Mouse (Mus musculus): ENCODE data around the gene Brsk2. TPM values are rescaled to one million over a fixed set of nuclear protein-coding genes. Genes with fewer than 3 reads are reported as not detected.

The Brsk2 gene
- total RNA-seq, 1 experiment: 2.9 TPM

DNA sequence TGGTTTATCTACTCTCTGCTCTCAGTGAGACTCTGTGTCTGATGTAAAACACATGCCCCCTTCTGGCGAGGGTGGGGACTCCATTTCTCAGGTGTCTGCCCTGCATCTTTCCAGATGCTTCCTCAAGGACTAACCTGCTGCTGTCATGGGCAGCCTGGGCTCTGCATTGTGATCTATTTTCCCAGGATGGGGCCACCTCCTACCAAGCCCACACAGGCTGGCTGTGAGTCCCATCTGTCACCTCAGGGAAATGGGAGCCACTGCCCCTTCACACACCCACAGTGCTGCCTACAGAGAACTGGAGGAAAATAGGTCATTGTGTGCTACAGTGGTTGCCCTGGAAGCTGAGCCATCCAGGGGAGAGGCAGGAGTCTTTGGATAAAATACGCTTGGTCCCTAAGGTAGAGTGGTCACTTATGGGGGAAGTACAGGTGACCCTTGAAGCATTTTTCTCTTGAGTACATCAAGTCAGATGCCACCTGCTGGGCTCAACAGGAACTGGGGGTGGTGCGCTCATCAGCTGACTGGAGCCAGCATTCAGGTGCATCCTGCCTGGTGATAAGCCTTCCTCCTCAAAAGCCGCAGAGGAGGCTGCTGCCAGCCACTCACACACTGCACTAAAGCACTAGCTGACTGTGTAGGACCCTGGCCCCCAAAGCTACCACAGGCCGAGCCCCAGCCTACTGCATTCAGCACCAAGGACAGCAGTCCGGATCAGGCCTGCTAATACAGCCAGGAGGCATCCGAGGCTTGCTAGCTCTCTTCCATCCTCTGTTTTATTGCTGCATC lies 23.5 kb downstream of the Brsk2 start:
- Histone ChIP-seq H3K9ac (ENCODE audit: insufficient read depth, low read depth, low read length, poor library complexity, severe bottlenecking) (no peak overlapping the region), H3K36me3 (ENCODE audit: control insufficient read depth, insufficient read depth, low read length, poor library complexity, severe bottlenecking) (no peaks in the 10 kb centered on the region), H3K4me3 (ENCODE audit: insufficient read depth in 1 of 2, low read depth in 1 of 2, low read length in 2 of 2, poor library complexity in 1 of 2, severe bottlenecking in 1 of 2) (no peak overlapping the region), H3K9me3 (ENCODE audit: control insufficient read depth, insufficient read depth, low read depth, low read length) (no peaks in the 10 kb centered on the region), H3K4me1 (ENCODE audit: control insufficient read depth in 2 of 2, insufficient read depth in 2 of 2, low read length in 2 of 2, poor library complexity in 1 of 2) (no peaks in the 10 kb centered on the region), H3K27ac (ENCODE audit: insufficient read depth, low read depth, low read length, poor library complexity, severe bottlenecking) (no peak overlapping the region)
- in situ Hi-C loops (cut with MboI; ENCODE audit: low sequenced_read_pairs in 2 of 2, unreplicated experiment in 2 of 2): no loop called here
- no peak for DNase-seq (ENCODE audit: low read depth, low spot score)
- no peak for TF ChIP-seq ZNF384 (IDR thresholded peaks at IDR 0.05; ENCODE audit: low read depth, low read length)
- TF ChIP-seq CHD2 (IDR thresholded peaks at IDR 0.05; ENCODE audit: low read depth, low read length): no peak
- TF ChIP-seq MAFK (IDR thresholded peaks at IDR 0.05; ENCODE audit: insufficient read depth, low read depth, low read length): no peak
- TF ChIP-seq HCFC1 (IDR thresholded peaks at IDR 0.05; ENCODE audit: borderline replicate concordance, insufficient read depth, low read length): no peak
- no peak for TF ChIP-seq ZC3H11A (IDR thresholded peaks at IDR 0.05; ENCODE audit: borderline replicate concordance, low read depth, low read length)

DNA sequence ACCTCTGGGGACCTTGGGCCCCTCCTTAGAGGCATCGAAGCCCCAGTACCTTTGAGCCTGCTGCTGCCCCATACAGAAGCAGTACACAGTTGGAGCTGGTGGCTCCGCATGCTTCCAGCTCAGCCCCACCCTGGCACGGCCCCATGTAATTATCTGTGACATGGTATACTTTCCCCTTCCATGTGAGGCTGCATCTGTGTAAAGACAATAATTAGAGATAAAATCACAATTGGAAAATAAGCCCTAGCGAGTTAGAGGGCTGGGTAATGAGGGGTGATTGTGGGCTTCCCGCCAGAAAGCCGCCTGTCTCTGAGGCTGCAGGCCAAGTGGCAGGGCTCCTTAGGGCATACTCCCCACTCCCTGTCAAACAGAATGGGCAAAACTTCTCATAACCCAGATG lies 28.5 kb downstream of the Brsk2 start:
- Histone ChIP-seq H3K9me3 (ENCODE audit: control insufficient read depth, insufficient read depth, low read depth, low read length) (no peaks in the 10 kb centered on the region), H3K4me1 (ENCODE audit: control insufficient read depth in 2 of 2, insufficient read depth in 2 of 2, low read length in 2 of 2, poor library complexity in 1 of 2) (no peaks in the 10 kb centered on the region), H3K36me3 (ENCODE audit: control insufficient read depth, insufficient read depth, low read length, poor library complexity, severe bottlenecking) (no peaks in the 10 kb centered on the region), H3K27ac (ENCODE audit: insufficient read depth, low read depth, low read length, poor library complexity, severe bottlenecking) (no peak overlapping the region), H3K4me3 (ENCODE audit: insufficient read depth in 1 of 2, low read depth in 1 of 2, low read length in 2 of 2, poor library complexity in 1 of 2, severe bottlenecking in 1 of 2) (no peak overlapping the region), H3K9ac (ENCODE audit: insufficient read depth, low read depth, low read length, poor library complexity, severe bottlenecking) (no peak overlapping the region)
- TF ChIP-seq ZNF384 (IDR thresholded peaks at IDR 0.05; ENCODE audit: low read depth, low read length) (no peak), ZC3H11A (IDR thresholded peaks at IDR 0.05; ENCODE audit: borderline replicate concordance, low read depth, low read length) (no peak), CHD2 (IDR thresholded peaks at IDR 0.05; ENCODE audit: low read depth, low read length) (no peak), MAFK (IDR thresholded peaks at IDR 0.05; ENCODE audit: insufficient read depth, low read depth, low read length) (no peak), HCFC1 (IDR thresholded peaks at IDR 0.05; ENCODE audit: borderline replicate concordance, insufficient read depth, low read length) (no peak)
- no peak for DNase-seq (ENCODE audit: low read depth, low spot score)
- in situ Hi-C loops (cut with MboI; ENCODE audit: low sequenced_read_pairs in 2 of 2, unreplicated experiment in 2 of 2): no loop called here

- no peaks in the 10 kb centered on the region for H3K36me3 ChIP-seq (ENCODE audit: control insufficient read depth, insufficient read depth, low read length, poor library complexity, severe bottlenecking)
- DNase-seq (ENCODE audit: low read depth, low spot score): no peak
Observed at GRCm38 (mm10) chr7:141979247-141979646, 29.7 kb downstream of the Brsk2 start.

GRCm38 (mm10) chr7:141981237-141981636 lies 31.7 kb downstream of the Brsk2 start:
- TF ChIP-seq ZNF384 (IDR thresholded peaks at IDR 0.05; ENCODE audit: low read depth, low read length) (no peak), CHD2 (IDR thresholded peaks at IDR 0.05; ENCODE audit: low read depth, low read length) (no peak), MAFK (IDR thresholded peaks at IDR 0.05; ENCODE audit: insufficient read depth, low read depth, low read length) (no peak), ZC3H11A (IDR thresholded peaks at IDR 0.05; ENCODE audit: borderline replicate concordance, low read depth, low read length) (no peak), HCFC1 (IDR thresholded peaks at IDR 0.05; ENCODE audit: borderline replicate concordance, insufficient read depth, low read length) (no peak)
- Histone ChIP-seq H3K9ac (ENCODE audit: insufficient read depth, low read depth, low read length, poor library complexity, severe bottlenecking) (no peak overlapping the region), H3K9me3 (ENCODE audit: control insufficient read depth, insufficient read depth, low read depth, low read length) (no peaks in the 10 kb centered on the region), H3K4me1 (ENCODE audit: control insufficient read depth in 2 of 2, insufficient read depth in 2 of 2, low read length in 2 of 2, poor library complexity in 1 of 2) (no peaks in the 10 kb centered on the region), H3K27ac (ENCODE audit: insufficient read depth, low read depth, low read length, poor library complexity, severe bottlenecking) (no peak overlapping the region), H3K36me3 (ENCODE audit: control insufficient read depth, insufficient read depth, low read length, poor library complexity, severe bottlenecking) (no peaks in the 10 kb centered on the region), H3K4me3 (ENCODE audit: insufficient read depth in 1 of 2, low read depth in 1 of 2, low read length in 2 of 2, poor library complexity in 1 of 2, severe bottlenecking in 1 of 2) (no peak overlapping the region)
- in situ Hi-C loops (cut with MboI; ENCODE audit: low sequenced_read_pairs in 2 of 2, unreplicated experiment in 2 of 2): no loop called here
- no peak for DNase-seq (ENCODE audit: low read depth, low spot score)

More at GRCm38 (mm10) chr7:141979247-141979646, 29.7 kb downstream of the Brsk2 start:
- in situ Hi-C loops (cut with MboI; ENCODE audit: low sequenced_read_pairs in 2 of 2, unreplicated experiment in 2 of 2): no loop called here
- TF ChIP-seq ZC3H11A (IDR thresholded peaks at IDR 0.05; ENCODE audit: borderline replicate concordance, low read depth, low read length): no peak
- no peak for TF ChIP-seq MAFK (IDR thresholded peaks at IDR 0.05; ENCODE audit: insufficient read depth, low read depth, low read length)
- no peak for TF ChIP-seq HCFC1 (IDR thresholded peaks at IDR 0.05; ENCODE audit: borderline replicate concordance, insufficient read depth, low read length)
- no peak for TF ChIP-seq CHD2 (IDR thresholded peaks at IDR 0.05; ENCODE audit: low read depth, low read length)
- TF ChIP-seq ZNF384 (IDR thresholded peaks at IDR 0.05; ENCODE audit: low read depth, low read length): no peak
- Histone ChIP-seq H3K9me3 (ENCODE audit: control insufficient read depth, insufficient read depth, low read depth, low read length) (no peaks in the 10 kb centered on the region), H3K4me1 (ENCODE audit: control insufficient read depth in 2 of 2, insufficient read depth in 2 of 2, low read length in 2 of 2, poor library complexity in 1 of 2) (no peaks in the 10 kb centered on the region), H3K9ac (ENCODE audit: insufficient read depth, low read depth, low read length, poor library complexity, severe bottlenecking) (no peak overlapping the region), H3K27ac (ENCODE audit: insufficient read depth, low read depth, low read length, poor library complexity, severe bottlenecking) (no peak overlapping the region), H3K4me3 (ENCODE audit: insufficient read depth in 1 of 2, low read depth in 1 of 2, low read length in 2 of 2, poor library complexity in 1 of 2, severe bottlenecking in 1 of 2) (no peak overlapping the region)
